Mouse (Mus musculus): ENCODE measurements around the gene Prkag2.
A peak's percentile ranks its signal among the peaks of the same experiment; 100 is the strongest.

The Prkag2 gene

DNA sequence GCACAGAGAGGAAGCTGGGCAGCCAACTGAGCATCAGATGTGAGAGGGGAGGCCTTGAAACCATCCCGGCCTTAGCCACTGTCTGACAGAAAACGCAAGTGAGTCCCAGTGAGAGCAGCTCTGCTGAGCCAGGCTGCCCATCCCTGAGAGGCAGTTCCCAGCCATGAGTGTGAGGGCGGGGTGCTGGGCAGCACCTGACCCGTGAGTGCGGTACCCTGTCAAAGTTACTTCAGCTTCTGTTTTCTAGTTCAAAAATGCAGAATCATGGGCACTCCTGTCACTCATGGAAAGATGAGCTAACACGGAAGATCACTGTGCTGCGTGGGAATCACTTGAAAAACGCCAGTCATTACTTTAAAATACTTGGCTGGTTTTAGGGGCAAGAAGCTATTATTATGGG lies 49.6 kb downstream of the Prkag2 start:
- no peak for DNase-seq (ENCODE audit: low spot score in 2 of 2)

DNA sequence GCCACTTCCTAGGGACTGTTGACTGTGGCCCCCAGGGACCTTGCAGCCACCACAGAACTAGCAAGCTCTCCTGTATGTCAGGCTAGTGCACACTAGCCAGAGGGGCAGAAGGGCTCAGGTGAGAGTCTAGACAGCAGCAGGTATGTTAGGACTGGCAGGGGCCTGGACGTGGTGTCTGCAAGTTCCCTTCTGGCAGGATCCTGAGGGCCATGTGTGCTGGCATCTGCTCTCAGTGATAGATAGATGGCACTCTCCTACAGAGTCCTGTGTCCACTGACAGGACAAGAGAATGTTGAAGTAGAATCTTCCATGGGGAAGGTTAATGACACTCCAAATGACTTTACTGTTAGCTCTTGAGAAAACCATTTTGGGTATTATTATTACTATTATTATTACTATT lies 52.8 kb downstream of the Prkag2 start:
- no peak for DNase-seq (ENCODE audit: low spot score in 2 of 2)

DNA sequence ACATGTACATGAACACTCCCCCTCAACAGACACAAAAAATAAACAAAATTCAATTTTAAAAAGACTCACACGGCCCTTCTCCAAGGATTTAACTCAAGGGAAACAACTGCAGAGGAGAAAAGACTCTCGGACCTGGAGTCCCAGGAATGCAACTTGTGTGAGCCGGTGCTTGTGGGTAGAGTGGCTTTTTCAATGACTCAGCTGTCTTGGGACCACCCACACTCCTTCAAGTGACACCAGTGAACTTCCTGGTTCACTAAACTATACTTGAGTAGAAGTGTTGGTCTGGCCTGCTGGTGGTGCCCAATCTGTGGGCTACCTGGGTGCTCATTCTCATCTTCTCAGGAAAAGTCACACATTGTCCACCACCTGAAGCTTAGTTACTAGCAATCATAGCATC lies 53.7 kb downstream of the Prkag2 start:
- DNase-seq (ENCODE audit: low spot score in 2 of 2) = no peak

DNA sequence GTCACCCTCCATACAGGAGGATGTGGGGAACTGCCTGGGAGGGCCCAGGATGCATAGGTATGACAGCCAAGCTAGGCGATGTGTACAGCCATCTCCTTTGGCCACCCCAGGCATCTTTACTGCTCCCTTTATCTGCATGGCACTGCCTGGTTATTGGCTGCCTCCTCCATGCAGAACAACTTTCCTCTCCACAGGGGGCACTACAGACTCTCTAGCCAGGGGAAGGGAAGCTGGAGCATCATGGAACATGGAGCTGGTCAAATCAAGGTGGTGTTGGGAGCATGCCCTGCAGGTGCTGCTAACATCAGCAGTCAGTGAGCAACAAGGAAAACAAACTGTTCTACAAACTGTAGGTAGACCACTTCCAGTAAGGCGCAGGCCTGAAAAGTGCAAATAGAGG lies 56.4 kb downstream of the Prkag2 start:
- DNase-seq (ENCODE audit: low spot score in 2 of 2) = no peak

DNA sequence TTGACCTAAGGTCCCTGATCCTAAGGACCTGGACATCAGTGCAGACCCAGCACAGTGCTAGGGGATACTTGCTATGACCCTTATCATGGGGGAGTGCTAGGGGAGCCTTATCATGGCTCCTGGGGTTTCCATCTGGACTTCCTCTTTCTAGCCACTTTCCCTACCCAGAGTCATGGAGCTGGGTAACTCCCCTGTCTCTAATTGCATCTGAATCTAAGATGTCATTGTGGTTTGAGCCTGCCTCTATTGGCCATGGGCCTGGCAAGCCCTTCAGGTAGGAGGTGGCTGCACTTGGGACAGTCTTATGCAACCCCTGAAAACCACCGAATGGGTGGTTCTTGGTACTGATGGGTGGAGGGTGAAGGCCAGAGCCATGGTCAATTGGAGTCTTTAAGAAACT lies 58.5 kb downstream of the Prkag2 start:
- no peak for DNase-seq (ENCODE audit: low spot score in 2 of 2)

GRCm38 (mm10) chr5:25041307-25041706 lies 59.1 kb downstream of the Prkag2 start:
- DNase-seq (ENCODE audit: low spot score in 2 of 2) = peak in 1 of 2 experiments; percentile 53

DNA sequence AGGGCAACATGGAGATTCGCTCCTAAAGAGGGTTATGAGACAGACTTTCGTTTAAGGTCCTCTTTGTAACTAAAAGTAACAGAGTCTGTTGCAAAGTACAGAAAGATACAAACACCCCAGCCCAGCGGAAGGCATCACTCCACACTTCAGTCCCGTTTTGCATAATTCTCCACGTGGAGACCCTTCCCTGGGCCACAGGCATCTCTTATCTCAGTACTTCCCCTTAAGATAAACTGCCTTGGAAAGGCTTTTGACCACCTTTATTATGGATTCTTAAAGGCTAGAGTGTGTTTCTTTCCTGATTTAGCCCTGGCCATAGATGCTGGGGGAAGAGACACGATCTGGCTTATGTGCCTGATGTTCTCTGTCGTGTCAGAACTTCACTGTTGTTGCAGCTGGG lies 59.5 kb downstream of the Prkag2 start:
- DNase-seq (ENCODE audit: low spot score in 2 of 2) = no peak

GRCm38 (mm10) chr5:25038827-25039226 lies 61.6 kb downstream of the Prkag2 start:
- no peak for DNase-seq (ENCODE audit: low spot score in 2 of 2)

DNA sequence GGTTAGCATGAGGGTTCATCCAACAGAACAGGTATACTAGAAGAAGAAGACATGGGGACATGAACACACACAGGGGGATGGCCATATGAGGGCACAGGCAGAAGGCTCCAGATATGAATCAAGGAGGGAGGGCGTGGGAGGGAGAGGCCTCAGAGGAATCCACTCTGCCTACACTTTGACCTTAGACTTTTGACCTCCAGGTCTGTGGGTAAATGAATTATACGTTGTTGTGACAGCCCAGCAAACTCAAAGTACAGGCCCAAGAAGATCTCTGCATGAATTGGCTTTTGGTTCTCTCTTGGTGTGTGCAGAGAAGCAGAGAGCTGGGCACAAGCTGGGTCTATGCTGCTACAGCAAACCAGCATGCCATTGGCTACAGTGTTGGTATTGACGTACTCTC lies 65.1 kb downstream of the Prkag2 start:
- no peak for DNase-seq (ENCODE audit: low spot score in 2 of 2)

DNA sequence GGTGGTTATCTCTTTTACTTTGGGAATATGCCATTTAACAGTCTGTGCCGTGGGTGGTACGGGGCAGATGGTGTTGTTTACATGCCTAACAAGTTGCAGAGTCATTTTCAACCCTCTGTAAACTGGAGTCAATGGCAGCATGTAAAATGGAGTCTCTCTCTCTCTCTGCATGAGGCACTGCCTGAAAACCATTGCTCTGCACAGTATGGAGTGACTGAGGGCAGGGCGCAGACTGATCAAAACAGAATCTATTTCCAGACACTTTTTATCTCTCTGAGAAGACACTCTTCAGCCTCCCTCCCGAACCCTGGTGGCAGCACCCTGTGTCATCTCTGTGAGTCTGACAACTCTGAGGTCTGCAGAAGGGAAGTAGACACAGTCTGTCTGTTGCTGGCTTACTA lies 69.0 kb downstream of the Prkag2 start:
- peak in 1 of 2 experiments; percentile 73 for DNase-seq (ENCODE audit: low spot score in 2 of 2)

GRCm38 (mm10) chr5:25031037-25031436 lies 69.4 kb downstream of the Prkag2 start:
- no peak for DNase-seq (ENCODE audit: low spot score in 2 of 2)

DNA sequence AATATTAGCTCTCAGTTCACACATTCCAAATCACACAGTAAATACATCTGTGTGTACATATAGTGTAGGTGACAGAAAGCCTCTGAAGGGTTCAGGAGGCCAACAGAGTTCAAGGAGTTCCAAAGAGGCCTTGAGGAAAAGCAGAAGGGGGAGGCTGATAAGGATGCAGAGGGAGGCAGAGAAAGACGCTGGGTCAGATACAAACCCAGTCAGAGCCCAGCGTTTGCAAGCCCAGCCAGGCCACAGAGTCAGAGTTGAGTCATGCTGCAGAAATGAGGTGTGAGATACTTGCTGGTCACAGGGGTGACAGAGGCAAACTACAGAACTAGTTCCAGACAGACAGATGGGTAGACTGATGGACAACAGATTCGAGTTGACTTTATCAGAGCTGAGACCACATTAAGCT lies 70.2 kb downstream of the Prkag2 start:
- DNase-seq (ENCODE audit: low spot score in 2 of 2) = no peak

DNA sequence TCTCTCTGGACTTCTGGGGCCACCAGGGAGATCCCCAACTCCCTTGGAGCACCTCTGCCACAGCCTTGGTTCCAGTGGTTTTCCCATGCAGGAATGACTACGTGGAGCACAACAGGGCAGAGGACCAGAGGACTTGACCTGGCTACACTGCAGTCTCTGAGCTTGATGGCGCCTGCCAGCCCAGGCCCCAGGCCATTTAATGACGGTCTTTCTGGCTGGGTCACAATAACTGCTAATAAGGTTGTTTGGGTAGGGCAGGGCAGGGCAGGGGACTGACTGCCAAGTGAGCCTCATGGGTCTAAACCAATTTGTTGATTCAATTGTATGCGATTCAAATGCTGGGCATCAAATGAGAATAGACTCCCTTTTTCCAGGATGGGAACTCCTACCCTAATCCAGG lies 72.8 kb downstream of the Prkag2 start:
- peak in 1 of 2 experiments; percentile 48 for DNase-seq (ENCODE audit: low spot score in 2 of 2)

DNA sequence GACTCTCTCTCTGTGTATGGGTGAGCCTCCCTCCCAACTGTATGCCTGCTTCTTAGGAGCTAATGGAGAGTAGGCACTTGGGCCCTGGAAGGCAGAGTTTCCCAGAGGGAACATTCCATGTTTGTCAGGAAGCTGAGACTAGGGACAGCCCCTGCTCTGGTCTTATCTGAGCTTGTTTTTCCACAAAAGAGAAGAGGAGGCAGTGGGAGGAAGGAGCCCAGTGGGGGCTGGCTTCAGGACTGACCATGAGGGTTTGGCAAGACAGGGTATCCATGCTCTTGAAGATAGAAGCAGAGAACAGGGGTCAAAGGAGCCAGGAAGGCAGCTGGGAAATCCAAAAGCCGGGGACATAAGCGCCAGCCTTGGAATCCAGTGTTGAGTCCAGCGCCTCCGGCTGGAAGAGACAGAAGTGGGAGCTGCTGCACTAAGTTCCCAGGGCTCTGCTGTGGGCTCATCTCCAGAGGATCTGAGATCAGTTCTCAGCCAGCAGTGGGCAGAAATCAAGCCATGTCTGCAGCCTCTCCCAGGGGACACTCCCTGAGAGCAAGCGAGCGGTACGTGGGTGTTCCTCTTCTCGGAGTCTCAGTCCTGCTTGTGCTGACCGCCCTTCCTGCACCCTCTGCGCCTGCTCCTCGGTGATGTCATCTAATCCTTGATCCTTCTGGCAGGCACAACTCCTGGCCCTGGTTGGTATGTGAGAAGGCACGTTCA lies 75.0 kb downstream of the Prkag2 start:
- no peak for DNase-seq (ENCODE audit: low spot score in 2 of 2)

GRCm38 (mm10) chr5:25022904-25023303 lies 77.5 kb downstream of the Prkag2 start:
- no peak for DNase-seq (ENCODE audit: low spot score in 2 of 2)

- DNase-seq (ENCODE audit: low spot score in 2 of 2) = no peak
Measured at GRCm38 (mm10) chr5:25019221-25019620, 81.2 kb downstream of the Prkag2 start.

- DNase-seq (ENCODE audit: low spot score in 2 of 2) = no peak
Measured at GRCm38 (mm10) chr5:25012134-25012533, 88.3 kb downstream of the Prkag2 start.

DNA sequence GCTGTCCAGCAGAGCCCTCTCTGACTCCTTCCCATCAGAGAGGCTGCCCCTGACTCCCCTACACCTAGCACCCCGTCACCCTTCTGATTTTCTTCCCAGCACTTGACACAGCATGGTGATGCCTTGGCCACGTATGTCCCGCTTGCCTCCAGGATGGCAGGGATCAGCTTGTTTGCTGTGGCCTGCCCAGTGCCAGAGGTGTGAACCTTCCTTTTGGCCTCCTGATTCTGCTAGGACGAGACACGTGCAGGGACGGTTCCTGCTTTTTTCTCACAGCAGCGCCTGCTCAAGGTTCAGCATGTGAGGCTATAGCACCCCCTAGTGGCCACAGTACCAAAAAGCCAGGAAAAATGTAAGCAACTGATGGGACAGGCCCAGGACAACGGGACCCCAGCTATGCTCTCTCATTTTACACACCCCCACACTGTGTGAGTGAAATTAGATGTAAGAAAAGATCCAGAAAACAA lies 89.4 kb downstream of the Prkag2 start:
- DNase-seq (ENCODE audit: low spot score in 2 of 2) = peak; percentile 89 to 91

GRCm38 (mm10) chr5:25010438-25010892 lies 90.0 kb downstream of the Prkag2 start:
- DNase-seq (ENCODE audit: low spot score in 2 of 2) = peak; percentile 90 to 95

- DNase-seq (ENCODE audit: low spot score in 2 of 2) = no peak
Measured at GRCm38 (mm10) chr5:25009770-25010169, 90.7 kb downstream of the Prkag2 start.

DNA sequence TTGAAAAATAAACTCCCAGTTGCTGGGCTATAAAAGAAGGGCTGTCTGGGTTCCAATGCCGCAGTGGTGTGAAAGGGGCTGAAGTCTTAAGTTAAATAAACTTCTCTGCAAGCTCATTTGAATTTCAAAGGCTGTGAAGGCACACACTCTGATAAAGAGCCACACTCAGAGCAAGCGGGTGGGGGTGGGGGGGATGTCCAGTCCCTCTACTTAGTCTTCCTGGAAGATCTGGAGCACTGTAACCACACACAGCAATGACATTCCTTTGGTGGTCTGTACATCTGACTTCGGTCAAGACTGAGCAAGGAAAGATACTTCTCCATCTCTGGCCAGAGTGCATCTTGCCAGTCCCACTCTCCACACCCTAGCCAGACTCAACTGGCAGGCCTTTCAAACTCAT lies 91.5 kb downstream of the Prkag2 start:
- DNase-seq (ENCODE audit: low spot score in 2 of 2) = no peak

DNA sequence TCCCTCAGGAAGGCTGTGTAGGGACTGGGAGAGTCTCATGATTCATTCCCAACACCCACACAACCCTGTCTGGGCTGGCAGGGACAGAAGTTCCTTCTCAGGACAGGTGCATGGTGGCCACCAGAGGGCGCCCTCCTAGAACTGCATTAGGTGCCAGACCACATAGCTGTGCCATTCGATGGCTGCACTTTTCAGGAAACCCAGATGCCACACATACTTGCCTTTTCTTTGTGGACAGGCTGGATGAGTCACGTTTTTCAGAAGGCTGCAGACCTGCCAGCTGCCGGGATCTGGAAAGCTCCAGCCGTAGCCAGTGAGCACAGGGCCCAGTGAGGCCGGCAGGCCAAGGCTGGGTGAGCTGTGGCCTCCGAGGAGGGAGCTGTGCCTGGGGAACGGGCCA lies 93.6 kb downstream of the Prkag2 start:
- DNase-seq (ENCODE audit: low spot score in 2 of 2) = peak; percentile 82 to 85

GRCm38 (mm10) chr5:25005532-25006129 lies 94.8 kb downstream of the Prkag2 start:
- no peak for DNase-seq (ENCODE audit: low spot score in 2 of 2)
